Mouse (Mus musculus): ENCODE measurements around the gene Arl5a.

The Arl5a gene

DNA sequence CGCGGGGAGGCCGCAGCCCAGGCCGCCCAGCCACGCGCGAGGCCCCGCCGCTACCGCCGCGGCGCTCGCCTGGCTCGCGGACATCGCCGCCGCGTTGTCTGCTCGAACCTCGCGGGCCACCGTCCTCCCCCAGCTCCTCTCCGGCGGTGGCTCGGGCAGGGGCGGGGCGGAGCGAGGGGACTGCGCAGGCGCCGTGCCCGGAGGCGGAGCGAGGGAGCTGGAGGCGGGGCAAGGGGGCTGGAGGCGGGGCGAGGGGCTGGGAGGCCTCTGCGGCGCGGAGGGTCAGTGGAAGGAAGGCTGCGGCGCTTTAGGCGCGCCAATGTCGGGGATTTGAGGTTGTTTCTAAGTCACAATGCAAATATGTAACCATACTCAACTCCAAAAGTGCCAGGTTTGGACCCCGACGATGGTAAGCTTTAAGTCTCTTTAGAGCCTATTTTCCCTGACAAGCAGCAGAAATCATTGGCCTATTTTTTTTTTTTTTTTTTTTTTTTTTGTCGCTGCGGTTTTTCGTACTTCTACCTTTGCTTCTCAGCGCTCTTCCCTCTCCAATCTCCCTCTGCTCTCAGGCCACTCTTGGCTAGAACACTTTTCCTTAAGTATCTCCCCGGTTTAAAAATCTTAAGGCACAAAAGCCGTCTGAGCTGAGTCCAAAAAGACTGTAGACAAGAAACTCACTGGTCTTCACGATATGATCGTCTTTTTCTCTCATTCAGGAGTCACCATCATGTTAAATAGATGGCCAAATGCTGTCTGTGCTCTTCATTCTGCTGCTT is at the start of gene Arl5a:
Gene Arl5a (minus strand): TSS at position 155 of the 776 bp plus-strand sequence.
- peak; percentile 93 for DNase-seq

DNA sequence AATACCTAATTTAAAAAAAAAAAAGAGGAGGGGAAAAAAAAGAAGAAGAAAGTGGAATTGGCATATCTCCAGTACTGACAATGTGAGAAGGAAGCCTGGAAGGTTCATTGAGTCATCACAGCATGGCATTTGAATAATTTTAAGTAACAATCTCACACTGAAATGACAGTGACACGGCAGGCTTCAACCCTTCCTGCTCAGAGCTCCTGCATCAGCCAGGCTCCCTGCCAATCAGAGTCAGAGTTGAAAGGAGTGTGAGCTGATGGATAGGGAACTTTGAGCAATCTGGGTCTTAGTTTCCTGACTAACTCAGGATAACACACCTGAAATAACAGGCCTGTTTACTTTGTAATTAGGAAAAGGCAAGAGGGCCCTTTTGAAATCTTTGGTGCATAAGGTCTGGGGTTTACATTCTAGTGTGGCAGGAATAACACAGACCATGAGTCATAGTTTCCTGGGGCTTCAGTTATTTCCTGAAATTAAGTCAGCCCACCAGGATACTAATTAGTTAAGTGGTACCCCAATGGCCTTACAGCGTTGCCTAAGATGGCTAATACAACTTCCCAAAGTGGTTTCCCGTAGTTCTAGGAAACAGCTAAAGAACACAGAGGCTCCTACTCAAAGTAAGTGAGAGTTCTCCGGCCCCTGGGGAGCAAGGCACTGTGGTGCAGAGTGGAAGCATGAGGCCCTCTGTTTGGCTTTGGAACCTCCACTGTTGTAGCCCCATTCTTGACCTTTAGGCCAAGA is 47.0 kb upstream of the Arl5a start:
- peak; percentile 36 for DNase-seq

DNA sequence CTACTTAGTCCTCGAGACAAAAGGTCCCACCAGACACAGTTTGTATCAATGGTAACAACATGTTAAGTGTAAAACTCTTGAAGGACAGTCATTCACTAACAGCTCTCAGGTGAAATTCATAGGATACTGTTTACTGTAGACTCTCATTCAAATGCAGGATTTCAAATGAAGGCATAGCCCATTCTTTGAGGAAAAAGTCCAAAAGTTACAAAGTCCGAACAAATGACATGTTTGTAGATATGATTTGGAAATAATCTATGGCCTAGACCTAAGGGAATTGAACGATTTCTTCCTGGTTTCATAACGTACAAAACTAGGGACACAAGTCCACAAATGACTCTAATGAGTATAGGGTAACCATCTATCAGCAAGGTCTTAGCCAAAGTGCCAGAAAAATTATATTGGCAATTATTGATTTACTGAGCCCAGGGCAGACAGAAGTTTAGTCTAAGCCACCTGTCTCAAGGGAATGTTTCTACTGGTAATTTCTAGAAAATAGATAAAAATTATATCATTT is 45.4 kb upstream of the Arl5a start:
- no peak for DNase-seq

DNA sequence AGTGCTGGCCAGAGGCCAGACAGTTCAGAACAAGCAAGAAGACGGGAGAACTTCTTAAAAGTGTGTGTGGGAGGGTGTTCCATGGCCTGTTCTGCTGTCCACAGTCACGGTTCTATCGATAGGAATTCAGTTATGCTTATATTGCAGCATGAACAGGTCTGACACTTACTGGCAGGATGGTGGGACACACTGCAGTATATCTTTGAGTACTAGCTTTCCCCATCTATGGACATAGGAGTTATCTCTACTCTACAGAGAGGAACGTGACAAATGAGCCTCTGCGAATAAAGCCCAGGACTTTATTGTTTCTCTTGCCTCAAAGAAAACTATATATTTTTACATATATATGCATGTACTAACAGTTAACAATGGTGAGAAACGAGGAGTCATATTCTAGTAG is 42.9 kb upstream of the Arl5a start:
- no peak for DNase-seq

DNA sequence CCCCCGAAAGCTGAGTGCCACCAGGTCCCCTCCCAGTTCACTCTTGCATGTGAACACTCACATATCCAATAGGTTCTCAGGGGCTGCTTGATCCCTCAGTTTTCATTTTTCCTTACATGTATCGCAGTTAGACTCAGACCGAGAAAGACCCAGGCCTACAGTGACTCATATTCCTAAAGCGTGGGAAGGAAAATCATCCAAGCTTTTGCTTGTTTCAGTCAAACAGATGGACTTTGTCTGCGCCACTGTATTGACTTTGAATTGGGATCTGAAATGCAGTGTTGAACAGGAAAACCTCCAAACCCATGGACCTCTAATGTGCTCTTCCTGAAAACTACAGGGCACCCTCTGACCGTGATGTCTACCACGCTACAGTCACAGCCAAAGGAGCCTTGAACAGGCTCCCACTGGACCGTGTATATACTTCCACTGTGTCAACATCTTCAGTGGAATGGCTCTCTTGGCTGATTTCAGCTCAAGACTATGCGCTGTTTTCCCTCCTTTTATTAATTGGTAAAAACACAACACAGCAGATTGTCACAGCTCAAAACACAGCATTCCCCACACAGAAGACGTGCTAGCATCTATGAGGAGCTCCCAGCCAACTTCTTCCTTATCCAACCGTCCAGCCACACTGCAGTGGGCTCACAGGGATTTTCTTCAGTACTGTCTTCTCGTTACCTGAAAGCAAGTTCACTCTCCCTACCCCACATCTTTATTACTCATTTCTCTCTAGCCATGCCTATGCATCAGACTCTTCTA is 36.7 kb upstream of the Arl5a start:
- no peak for DNase-seq

DNA sequence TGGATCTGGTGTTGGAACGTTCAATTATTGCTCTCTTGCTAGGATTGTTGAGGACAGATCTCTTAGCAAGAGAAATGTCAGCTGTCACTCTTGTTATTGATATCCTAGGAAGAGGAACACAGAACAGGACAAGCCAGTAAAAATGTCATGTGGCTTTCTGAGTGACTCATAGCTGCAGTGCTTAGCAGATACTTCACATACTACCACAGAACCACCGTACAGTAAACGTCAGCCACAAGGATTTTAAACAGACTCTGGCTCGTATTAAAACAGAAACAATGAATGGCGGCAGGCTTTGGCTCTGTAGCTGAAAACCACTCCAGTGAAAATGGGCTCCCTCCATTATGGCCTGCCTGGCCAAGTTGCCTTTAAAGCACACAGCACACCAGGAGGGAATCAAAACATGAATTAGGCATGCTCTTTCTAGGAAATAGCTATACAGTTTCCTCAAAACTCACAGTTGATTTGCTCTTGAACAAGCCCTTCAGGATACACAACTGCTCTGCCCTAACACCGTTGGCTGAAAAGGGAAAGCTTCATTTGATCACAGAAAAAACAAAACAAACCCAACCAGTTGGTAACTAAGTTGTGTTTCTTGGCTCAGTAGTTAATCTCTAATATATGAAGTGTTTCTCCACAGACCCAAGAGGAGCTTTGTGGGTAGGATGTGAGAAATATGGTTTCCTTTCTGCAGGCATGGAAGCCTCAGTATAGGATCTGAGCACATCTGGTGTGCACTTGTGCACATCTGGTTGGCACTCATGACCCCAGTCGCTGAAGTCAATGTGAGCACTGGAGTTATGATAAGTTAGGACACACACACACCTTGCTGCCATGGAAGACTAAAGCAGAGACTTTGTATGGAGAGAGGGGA is 31.1 kb upstream of the Arl5a start:
- DNase-seq, result no peak

DNA sequence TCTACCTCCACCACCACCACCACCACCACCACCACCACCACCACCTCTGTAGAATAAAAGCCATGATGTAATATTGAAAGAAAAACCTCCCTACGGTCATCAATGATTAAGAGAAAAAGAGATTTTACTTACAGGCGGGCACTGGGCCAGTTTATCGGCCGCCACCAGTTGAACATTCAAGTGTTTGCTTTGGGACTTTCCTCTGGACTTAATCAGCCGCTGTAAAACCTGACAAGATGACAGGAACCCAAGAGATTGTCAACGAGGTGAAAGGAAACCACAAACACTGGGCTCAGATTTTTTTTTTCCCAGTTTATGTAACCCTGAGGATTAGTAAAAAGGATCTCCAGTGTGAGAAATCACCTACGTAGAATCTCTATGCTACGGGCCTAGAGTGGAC is 25.1 kb upstream of the Arl5a start:
- DNase-seq, result no peak

DNA sequence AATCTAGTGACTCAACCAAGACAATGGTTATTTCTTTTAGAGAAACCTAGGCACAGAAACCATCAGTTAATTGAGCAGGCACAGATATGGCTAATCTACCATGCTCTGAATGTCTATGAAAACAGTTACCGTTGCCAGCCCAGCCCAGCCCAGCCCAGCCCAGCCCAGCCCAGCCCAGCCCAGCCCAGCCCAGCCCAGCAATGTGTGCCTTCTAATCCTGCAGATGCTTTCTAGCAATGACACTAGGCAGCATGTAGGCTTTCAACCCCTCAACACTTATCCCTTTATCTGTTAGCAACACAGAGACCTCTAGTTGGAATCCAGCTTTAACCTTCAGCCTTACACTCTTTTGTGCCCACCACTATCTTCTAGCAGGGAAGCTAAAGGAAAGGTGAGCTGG is 24.2 kb upstream of the Arl5a start:
- no peak for DNase-seq

DNA sequence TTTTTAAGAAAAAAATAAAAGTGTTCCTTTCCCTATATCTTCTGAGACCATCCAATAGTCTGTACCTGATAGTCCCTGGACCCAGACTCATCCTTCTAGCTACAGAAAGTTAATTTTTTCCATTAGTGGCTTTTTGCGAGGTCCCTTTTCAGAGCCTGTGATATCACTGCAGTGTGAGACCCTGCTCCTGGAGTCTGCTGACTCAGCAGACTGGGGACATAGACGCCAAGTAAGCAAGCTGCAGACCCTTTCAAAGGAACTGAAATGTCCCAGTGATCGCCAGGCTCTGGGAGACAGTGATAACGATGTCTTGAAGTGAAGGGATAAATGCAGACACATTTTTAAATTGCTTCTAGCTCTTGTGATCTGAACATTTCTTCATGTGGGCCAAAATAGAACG is 21.9 kb upstream of the Arl5a start:
- DNase-seq, result no peak

DNA sequence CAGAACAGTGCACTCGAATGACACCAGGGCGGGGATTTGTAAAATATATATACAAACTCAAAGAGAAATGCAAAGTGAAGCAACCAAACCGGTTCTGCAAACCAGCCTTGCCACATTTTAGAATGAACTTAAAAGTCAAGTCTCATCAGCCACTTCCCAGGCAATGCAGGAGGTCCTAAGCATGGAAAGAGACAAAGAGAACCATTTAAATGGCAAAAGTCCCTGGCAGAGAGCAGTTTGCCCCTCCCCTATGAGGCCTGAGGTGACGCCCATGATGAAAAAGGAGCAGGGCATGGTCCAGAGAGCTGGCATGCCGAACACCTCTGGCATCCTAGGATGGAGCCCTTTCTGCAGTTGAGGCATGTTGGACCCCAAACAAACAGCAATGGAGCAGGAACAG is 17.4 kb upstream of the Arl5a start:
- no peak for DNase-seq

DNA sequence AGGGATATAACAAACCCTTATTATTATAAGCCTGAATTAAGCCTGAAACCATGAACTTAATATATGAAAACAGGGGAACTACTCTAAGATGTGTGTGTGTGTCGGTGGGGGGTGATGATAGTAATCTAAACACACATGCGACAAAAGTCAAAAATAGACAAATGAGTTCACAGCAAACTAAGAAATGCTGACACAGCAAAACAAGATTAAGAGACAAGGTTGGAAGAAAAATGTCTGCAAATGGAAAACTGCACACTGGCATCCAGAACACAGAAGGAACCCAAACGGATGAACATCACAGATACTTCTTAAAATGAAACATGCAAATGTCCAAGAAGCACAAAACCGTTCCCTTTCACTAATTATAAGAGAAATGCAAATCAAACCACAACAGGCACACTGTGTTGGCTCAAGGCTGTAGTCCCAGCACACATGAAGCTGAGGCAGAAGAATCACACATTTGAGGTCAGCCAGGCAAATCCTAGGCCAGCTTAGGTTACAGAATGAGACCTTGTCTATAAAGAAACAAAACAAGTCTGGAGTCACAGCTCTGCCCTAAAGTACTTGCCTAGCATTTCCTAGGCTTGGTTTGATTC is 15.8 kb upstream of the Arl5a start:
- DNase-seq, result no peak

DNA sequence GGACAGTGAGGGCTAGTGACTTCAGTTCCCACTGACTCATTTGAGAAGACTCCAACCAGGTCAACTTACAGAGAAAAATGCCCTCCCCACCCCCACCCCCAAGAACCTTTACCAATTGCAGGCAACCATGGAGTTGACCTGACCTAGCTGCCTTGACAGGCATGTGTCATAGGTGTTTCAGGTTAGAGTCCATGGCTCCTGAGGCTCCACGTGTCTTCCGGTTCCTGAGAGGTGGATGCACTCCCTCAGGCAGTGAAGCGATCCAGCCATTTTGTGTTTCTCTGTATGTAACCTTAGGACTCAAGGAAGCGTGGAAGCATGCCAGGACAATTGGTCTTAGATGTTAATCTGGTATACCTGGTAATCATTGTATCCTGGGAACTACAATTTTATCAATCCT is 13.7 kb upstream of the Arl5a start:
- peak; percentile 31 for DNase-seq

DNA sequence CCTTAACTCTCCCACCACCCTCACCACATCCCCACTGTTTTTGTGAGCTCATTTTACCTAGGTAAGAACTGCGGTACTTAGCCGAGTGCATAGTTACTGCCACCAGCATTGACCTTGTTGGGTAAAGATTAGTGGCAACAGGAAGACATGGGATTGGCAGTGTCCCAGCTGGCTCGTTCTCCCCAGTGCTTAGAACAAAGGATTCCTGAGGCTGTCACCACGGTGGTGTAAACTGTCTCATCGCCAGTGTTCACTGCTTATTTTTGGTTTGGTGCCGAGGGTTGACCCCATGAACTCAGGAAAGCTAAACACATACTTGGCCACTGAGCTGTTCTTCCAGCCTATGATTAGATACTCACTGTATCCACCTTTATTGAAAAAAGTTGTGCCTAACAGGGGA is 13.3 kb upstream of the Arl5a start:
- peak; percentile 79 for DNase-seq

DNA sequence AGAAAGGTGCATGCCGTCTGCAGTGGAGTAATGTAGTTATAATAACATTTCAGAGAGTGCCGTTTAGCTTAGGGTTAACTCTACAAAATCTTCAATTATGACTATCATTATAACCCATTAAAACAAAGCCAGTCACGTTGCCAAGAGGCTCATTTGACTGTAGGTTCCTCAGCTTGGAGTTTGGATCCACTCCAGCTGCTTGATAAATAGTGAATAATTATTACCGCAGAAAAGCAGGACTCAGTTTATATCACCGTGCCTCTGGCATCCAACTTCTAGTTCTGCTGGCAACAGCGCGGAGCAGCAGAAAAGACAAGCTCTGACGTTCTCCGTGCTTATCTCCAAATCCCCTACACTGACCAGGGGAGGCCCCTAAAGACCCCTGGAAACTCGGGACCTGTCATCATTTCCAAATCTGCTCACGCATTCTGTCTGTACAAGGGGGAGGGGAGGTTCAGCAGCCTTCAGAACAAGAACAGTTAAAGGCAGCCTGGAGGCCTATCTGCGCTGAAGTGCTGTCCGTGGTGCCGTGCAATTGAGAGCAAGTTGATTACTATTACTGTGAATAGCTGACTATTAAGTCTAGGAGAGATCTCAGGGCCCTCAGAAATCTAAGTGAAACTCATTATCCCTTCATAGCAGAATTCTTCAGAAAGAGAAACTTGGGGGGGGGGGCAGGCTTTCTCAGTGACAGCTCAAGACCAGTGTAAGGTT is 11.4 kb upstream of the Arl5a start:
- no peak for DNase-seq

DNA sequence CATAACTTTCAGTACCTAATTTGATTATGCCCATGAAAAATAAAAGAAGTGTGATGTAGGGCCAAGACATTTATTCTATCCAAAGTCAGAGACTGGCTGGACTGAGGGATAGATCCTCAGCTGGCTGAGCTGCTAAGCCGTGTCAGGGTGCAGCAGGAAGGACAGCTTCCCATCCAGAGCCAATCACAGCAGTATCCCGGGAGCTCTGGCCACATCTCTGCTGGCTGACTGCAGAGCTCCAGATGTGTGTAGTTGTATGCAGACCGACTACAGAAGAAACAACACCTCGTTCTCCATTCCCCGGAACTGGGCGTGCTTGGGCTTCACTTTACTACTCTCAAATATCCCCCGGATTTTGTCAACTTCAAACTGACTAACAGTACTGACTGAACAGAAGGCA is 8.7 kb upstream of the Arl5a start:
- DNase-seq, result no peak

DNA sequence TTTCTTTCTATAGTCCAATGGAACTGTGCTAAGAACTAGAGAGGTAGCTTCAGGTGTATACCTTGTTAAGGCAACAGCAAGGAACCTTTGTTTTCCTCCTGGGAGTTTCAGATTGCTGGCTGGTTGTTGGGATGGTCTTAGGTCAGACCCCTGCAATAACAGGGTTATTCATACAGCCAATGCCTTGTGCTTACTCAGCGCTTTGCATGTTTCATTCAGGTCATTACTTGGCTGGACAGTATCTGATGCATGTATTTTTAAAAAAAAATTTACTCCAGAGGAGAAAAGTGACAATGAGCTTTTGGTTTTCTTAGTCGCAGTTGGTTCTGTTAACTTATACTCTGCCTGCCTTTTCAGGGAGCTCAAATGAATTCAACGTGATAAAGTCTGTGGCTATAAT is 2.7 kb upstream of the Arl5a start:
- peak; percentile 4 for DNase-seq

DNA sequence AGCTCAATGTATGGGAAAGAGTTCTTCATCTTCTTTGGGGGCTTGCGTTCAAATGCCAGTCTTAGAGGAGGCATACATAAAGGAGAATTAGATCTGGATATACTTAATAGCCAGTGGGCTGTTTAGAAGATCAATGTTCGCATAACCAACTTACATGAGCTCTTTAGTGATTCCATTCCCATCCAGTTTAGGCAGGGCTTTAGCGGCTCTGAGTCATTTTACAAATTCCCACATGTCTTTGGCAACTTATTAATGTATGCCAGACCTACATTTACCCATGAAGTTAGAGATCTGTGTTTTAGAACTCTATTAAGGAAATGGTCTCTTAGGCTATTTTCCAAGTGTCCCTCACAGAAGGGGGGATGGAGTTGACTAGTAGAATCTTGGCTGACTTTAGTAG is 1.3 kb upstream of the Arl5a start:
- no peak for DNase-seq

DNA sequence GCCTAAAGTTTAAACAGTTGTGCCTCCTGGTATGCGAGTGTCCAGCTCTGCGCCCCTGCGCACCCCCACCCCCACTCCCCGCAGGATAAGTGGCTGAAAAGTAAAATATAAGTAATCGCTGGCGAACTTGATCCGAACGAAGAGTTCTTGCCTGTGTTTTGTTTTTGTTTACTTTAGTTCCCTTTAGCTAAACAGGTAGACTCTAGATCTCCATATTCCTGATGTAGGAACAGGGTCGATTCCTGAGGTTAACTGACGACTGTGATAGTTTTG is 758 bp upstream of the Arl5a start:
- DNase-seq, result peak; percentile 47

DNA sequence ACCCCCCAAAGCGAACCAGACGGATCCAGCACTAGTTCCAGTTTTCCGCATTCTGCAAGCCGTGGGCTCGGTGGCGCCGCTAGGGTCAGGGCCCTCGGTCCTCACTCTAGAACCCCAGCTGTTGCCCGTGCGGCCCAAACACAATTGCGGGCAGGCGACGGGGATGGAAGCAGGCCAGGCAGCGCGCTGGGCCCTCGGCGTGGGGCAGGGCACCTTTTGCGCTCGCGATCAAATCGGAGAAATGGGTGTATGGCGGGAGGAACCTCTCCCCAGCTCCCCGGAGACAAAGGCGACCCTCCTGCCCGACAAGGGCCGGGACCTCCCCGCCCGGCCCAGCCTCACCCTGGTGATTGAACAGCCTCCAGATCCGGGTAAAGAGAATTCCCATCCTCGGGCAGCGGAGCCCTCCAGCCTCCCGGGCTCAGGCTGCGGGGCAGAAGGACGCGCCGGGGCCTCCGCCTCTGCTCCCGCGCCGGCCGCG is 413 bp downstream of the Arl5a start:
- DNase-seq, result no peak

DNA sequence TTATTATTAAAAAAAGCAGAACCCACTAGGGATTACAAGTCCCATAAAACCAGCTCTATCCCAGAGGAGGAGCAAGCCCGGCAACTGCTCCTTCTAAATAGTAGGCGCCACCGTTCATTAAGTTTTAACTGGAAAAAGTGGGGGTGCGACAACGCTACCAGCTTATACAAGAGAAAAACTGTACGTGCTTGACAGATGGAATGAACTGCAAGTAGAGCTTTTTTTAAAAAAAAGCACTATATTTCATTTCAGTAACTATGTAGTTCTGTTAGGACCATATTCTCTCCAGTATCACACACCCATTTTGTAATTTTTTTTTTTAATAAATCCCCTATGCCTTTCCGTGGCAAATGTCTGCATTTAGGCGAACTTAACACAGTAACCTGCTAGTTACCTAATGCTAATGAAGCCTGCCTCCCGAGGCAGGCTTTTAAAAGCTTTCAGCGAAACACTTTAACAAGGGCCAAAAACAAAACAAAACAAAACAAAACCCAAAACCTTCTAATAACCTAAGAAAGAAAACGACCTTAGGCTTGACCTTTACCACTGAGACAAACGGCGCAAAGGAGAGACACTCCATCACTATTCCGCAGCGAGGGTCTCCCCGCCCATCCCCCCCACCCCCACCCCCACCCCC is 972 bp downstream of the Arl5a start:
- DNase-seq, result no peak

Data from cerebellum, adult 9-11 months (tissue).